Mouse (Mus musculus) lung, embryonic 16.5 days (tissue): ENCODE results near the gene Dnah6. TPM values are rescaled to one million over a fixed set of nuclear protein-coding genes. Genes with fewer than 3 reads are reported as not detected.

Experiments
- ATAC-seq: fragments of 200-750 bp; cut with Nextera tagmentation; 2 replicates; pipeline ENCODE4 v1.8.0; 2017; ENCODE audit warnings: low read depth, mild to moderate bottlenecking, moderate library complexity
- H3K27ac ChIP-seq: fragments of 300-500 bp; sonication (generic); 2 replicates; pipeline ENCODE4 v1.5.1; 2014; ENCODE audit warnings: mild to moderate bottlenecking, control low read depth, low read length
- H3K27me3 ChIP-seq: fragments of 300-500 bp; sonication (generic); 2 replicates; pipeline ENCODE4 v1.6.1; 2014; ENCODE audit warnings: low read depth, low read length, mixed read lengths; ENCODE audit not compliant: control insufficient read depth, insufficient read depth
- H3K36me3 ChIP-seq: fragments of 300-500 bp; sonication (generic); 2 replicates; pipeline ENCODE4 v1.6.1; 2014; ENCODE audit warnings: low read length; ENCODE audit not compliant: control insufficient read depth, insufficient read depth
- H3K4me1 ChIP-seq: fragments of 300-500 bp; sonication (generic); replicated peaks from 2 replicates; pipeline ENCODE4 v1.6.1; 2014; ENCODE audit warnings: low read length, mixed read lengths; ENCODE audit not compliant: control insufficient read depth, insufficient read depth
- H3K4me2 ChIP-seq: fragments of 300-500 bp; sonication (generic); 2 replicates; pipeline ENCODE4 v1.6.1; 2014; ENCODE audit warnings: low read depth, low read length, control low read depth
- H3K4me3 ChIP-seq: fragments of 300-500 bp; sonication (generic); 2 replicates; pipeline ENCODE4 v1.5.1; 2014; ENCODE audit warnings: mild to moderate bottlenecking, low read length, control low read depth
- H3K9ac ChIP-seq: fragments of 300-500 bp; sonication (generic); 2 replicates; pipeline ENCODE4 v1.6.1; 2014; ENCODE audit warnings: low read length, control low read depth
- H3K9me3 ChIP-seq: fragments of 300-500 bp; sonication (generic); 2 replicates; pipeline ENCODE4 v1.6.1; 2016; ENCODE audit warnings: low read length; ENCODE audit not compliant: control insufficient read depth
- WGBS: fragments of 180-500 bp; shearing (Covaris S2); extraction: QIAGEN DNeasy Blood & Tissue Kit; methylation state at CpG from one replicate; pipeline ENCODE4 v1.1.7; 2014; 5-methylcytosine and 5-hydroxymethylcytosine counted together
- polyA plus RNA-seq: library from polyadenylated mRNA; unstranded; fragments of >200 nt; fragmentation: Nextera tagmentation; extraction: Ambion mirVana; gene quantifications from 2 replicates; pipeline ENCODE4 v1.2.1, GENCODE M21; 2015

Gene Dnah6
- 0.54 and 0.78 TPM in 2 replicates for polyA plus RNA-seq

DNA sequence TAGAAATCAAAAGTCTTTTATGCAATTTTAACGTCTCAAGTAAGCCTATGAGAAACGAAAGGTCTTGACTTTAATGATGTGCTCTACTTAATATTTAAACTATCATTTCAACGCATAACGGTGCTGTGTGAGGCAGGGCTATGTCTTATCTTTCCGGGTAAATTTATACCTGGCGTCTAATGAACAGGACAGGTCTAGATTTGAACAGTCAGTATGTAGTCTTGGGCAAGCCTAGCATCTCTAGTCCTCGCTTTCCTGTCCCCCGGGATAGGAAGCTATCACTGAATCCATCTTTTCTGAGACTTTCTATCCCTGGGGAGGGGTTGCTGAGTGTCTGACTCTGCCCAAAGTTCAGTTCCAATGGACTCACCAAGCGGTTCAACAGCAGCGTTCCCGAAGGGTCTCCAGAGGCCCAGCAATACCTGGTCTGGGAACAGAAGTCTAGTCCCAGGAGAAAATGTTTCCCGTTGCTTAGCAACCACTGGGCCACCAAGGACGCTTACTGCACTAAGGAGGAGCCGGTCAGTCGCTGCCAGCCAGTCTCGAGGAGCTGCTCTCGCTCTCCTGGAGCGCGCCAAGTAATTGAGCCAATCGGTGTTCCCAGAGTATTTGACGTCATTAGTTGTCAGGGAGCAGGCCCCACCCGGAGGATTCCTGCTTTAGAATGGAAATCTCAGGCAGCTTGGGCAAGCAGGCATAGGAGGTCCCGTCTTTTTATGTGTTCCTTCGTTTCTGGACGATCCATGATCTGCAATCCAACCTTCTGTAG, at the start of gene Dnah6:
Gene Dnah6, minus strand, starts transcription at position 463 of the 769 bp plus-strand sequence.
- H3K27me3 ChIP-seq = no peaks in the 10 kb centered on the region
- peak within 1 kb of the TSS; percentile 27; the same call in 1 of the 2 replicates for H3K9ac ChIP-seq
- no peaks in the 10 kb centered on the region for H3K9me3 ChIP-seq
- 29% methylated on average over 25 of the region's 25 CpGs for WGBS
- no peaks in the 10 kb centered on the region for H3K36me3 ChIP-seq
- H3K4me2 ChIP-seq = peak within 1 kb of the TSS; percentile 52
- peaks cover 5% of the 10 kb centered on the region; the same call in 1 of the 2 replicates for H3K4me1 ChIP-seq
- peak within 1 kb of the TSS; percentile 67 for H3K27ac ChIP-seq
- peak within 1 kb of the TSS; percentile 34 for H3K4me3 ChIP-seq
- peak; percentile 96 for ATAC-seq

DNA sequence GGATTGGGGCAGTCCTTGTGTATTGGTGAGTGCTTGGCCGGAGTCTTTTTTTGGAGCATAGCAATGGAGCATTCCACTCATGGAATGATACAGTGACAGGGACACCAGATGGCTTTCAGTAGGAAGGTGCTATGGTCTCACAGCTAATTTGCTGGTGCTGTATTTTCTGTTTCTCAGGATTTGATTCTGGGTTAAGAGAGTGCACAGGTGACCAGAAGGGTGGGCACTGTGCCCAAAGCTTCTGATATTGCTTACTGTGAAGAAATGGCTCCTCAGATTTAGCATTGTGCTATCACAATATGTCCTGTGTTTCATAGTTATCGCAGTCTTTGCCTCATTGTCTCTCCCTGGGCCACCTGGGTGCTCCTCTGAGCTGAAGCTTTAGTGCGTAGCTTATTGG, 47.9 kb upstream of the Dnah6 start:
- ATAC-seq = no peak

DNA sequence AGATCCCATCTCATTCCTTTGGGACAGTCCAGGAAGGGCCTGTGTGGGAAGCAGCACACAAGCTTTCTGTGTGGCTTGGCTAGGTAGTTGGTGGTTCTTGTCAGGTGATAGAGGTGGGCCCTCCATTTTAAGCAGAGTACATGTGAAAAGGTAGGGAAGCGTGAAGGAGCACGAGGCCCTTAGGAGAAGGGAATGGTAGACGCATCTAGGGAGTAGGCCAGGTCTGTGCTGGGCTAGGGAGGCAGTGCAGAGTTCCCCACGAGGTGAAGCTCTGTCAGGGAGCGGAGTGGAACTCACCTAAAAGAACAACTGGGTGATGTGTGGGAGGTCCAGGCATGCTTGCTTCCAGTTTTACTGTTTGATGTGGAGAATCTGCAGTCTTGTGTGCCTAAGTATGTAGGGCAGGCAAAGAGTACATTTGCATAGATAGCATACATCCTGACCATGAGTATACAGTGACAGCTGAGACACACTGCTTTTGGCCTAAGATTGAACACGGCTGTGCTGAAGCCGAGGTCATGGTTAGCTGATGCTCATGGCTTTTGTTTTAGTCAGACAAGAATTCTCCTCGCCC, 46.4 kb upstream of the Dnah6 start:
- Histone ChIP-seq H3K4me1 (no peaks in the 10 kb centered on the region), H3K9ac (no peak overlapping the region), H3K9me3 (no peaks in the 10 kb centered on the region), H3K4me2 (no peak overlapping the region), H3K27me3 (no peaks in the 10 kb centered on the region), H3K36me3 (peaks cover 28% of the 10 kb centered on the region), H3K27ac (no peak overlapping the region), H3K4me3 (no peak overlapping the region)
- 88% methylated on average over 8 of the region's 8 CpGs for WGBS
- ATAC-seq = no peak

More for the DNA sequence above, 47.9 kb upstream of the Dnah6 start:
- H3K4me2 ChIP-seq = no peak overlapping the region
- no peak overlapping the region for H3K9ac ChIP-seq
- no peaks in the 10 kb centered on the region for H3K4me1 ChIP-seq
- H3K27me3 ChIP-seq = no peaks in the 10 kb centered on the region
- peaks cover 32% of the 10 kb centered on the region for H3K36me3 ChIP-seq
- no peak overlapping the region for H3K4me3 ChIP-seq
- 95% methylated on average over 3 of the region's 3 CpGs for WGBS
- H3K9me3 ChIP-seq = no peaks in the 10 kb centered on the region
- H3K27ac ChIP-seq = no peak overlapping the region

DNA sequence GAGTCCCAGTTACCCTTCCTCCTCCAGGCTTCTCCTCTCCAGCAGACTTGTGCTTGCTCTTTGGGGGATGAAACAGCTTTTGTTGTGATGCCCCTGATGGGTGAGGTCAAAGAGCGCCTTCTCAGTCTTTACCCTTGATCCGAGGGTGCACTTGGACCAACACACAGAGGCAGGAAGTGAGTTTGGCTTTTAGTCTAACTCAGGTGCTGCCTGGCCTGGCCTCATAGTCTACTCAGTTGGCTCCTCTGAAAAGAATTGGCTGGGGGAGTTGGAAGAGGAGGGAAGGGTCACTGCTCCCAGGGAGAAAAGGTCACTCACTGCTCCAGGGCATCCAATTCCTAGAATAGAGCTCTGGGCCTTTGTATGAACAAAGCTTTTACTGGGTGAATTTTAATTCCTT, 43.4 kb upstream of the Dnah6 start:
- Histone ChIP-seq H3K4me2 (no peak overlapping the region), H3K27ac (no peak overlapping the region), H3K9ac (no peak overlapping the region), H3K36me3 (peaks cover 13% of the 10 kb centered on the region), H3K4me1 (no peaks in the 10 kb centered on the region), H3K4me3 (no peak overlapping the region), H3K27me3 (no peaks in the 10 kb centered on the region), H3K9me3 (no peaks in the 10 kb centered on the region)
- 84% methylated on average over 2 of the region's 2 CpGs for WGBS
- ATAC-seq = no peak

DNA sequence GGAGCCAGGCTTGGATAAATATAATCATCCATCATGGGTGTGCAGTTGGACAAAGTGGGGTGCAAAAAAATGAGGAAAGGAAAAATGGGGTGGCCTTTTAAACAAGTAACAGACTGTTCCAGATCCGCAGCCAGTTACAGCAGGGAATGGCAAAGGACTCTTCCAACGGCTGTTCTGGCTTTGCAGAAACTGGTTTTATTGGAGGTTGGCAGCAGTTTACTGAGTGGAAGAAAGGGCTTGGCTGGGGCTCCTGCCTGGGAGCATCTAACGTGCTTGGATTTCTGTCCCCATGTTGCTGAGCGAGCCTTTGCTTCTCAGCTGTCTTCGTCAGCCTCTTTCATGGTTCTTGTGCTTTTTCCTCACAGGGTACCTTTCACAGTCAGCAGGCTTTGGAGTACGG, 38.7 kb upstream of the Dnah6 start:
- no peak overlapping the region for H3K27ac ChIP-seq
- H3K9ac ChIP-seq = no peak overlapping the region
- H3K9me3 ChIP-seq = no peaks in the 10 kb centered on the region
- H3K4me1 ChIP-seq = no peaks in the 10 kb centered on the region
- H3K27me3 ChIP-seq = no peaks in the 10 kb centered on the region
- no peak overlapping the region for H3K4me2 ChIP-seq
- 90% methylated on average over 6 of the region's 6 CpGs for WGBS
- H3K4me3 ChIP-seq = no peak overlapping the region
- no peak for ATAC-seq
- peaks cover 18% of the 10 kb centered on the region for H3K36me3 ChIP-seq

DNA sequence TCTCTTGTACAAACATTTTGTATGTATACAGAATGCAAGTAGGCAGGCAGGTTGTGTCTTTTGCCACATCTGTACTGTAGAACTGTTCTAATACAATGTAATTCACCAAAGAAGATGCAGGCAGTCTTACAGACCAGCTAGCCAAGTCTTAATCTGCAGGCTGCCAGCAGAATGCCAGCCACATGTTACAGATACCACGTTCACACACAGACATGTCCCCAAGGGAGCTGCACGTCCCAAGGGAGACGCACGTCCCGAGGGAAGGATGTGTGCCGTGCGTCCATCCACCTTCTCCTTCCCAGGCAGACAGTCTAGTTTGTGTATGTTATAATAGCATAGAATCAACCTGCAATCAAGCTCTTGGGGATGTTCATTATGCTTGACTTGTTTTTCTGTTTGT, 35.6 kb upstream of the Dnah6 start:
- Histone ChIP-seq H3K36me3 (peaks cover 15% of the 10 kb centered on the region), H3K4me1 (peaks cover 7% of the 10 kb centered on the region; the same call in 1 of the 2 replicates), H3K9me3 (no peaks in the 10 kb centered on the region), H3K4me3 (no peak overlapping the region), H3K9ac (no peak overlapping the region), H3K27ac (no peak overlapping the region), H3K4me2 (no peak overlapping the region), H3K27me3 (no peaks in the 10 kb centered on the region)
- 97% methylated on average over 7 of the region's 7 CpGs for WGBS
- no peak for ATAC-seq

DNA sequence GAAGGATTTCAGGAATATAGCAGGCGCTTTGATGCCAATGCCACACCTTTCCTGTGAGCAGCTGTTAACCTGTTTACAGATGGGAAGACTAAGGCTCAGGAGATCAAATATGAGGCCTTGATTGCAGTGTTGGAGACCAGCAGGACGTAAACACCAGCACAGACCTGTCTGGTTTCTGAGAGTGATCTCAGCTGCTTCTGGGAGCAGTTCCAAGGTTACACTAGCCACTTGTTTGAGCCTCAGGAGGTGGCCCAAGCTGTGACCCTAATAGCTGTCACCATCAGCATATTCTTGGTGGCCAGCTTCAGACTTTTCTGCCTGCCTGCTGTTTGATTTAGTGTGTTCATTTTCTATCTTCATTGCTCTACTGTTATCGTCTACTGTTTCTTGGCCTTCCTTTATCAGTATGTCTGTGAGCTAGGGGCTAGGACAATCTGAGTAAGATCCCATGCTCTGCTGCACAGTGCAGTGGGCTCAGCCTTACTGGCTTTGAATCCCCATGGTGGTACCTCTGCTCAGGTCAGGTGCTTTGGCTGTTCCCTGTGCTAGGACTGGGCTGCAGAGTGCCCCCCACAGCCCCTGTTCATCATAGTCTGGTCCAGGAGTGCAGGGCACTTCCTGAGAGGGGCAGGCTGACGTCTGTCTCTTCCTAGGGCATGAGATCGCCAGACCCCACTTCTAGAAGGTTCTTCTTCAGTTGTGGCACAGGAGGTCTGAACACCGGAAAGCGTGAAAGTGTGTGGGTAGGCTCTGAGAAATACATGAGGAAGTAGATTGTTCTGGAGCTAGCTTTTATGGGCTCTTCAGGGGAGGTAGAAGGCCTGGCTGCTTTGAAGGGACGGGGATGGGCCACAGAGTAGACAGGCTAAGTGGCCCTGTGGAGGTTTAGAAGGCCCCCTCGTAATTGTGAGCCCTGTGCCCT, 33.1 kb upstream of the Dnah6 start:
- no peak for ATAC-seq
- no peak overlapping the region for H3K27ac ChIP-seq

DNA sequence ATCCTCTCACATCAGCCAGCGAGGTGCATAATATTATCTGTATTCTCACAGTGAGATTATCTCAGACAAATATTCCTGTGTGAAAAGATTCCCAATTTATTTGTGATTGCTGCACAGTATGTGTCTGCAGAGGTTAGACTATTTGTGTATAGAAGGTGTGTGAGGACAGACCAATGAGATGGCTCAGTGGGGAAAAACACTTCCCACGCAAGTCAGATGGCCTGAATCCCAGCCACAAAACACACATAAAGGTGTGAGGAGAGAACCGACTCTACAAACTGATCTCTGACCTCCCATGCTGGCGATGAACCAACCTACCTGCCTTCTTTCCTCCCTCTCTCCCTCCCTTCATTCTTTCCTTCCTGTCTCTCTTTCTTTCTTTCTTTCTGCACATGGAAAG, 32.1 kb upstream of the Dnah6 start:
- Histone ChIP-seq H3K27ac (no peak overlapping the region), H3K9me3 (no peaks in the 10 kb centered on the region), H3K27me3 (no peaks in the 10 kb centered on the region), H3K4me3 (no peak overlapping the region), H3K36me3 (peaks cover 7% of the 10 kb centered on the region), H3K9ac (no peak overlapping the region), H3K4me1 (peaks cover 15% of the 10 kb centered on the region), H3K4me2 (no peak overlapping the region)
- no peak for ATAC-seq
- 78% methylated on average over 4 of the region's 4 CpGs for WGBS

More for the DNA sequence above, 33.1 kb upstream of the Dnah6 start:
- 66% methylated on average over 9 of the region's 9 CpGs for WGBS
- Histone ChIP-seq H3K9me3 (no peaks in the 10 kb centered on the region), H3K4me3 (no peak overlapping the region), H3K4me2 (no peak overlapping the region), H3K36me3 (peaks cover 10% of the 10 kb centered on the region), H3K4me1 (peaks cover 10% of the 10 kb centered on the region), H3K27me3 (no peaks in the 10 kb centered on the region), H3K9ac (no peak overlapping the region)

DNA sequence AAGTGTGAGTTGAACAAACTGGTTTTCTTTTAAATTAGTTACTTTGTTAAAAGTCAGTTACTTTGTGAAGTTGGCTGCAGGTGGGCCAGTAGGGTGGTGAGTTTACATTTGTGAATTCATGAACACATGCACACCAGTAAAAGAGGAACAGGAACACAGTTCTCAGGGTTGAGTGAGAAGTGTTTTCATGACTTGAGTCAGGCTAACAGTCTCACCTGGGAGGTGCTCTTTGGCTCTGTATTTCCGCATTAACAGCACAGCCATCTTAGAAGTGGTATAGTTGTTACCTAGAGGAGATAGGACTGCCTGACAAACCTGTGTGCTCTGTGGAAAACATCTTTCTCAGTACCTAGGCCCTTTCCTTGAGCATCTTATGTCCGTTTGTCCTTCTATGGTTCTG, 31.6 kb upstream of the Dnah6 start:
- WGBS = 87% methylated on average over 2 of the region's 2 CpGs
- Histone ChIP-seq H3K27ac (no peak overlapping the region), H3K4me2 (no peak overlapping the region), H3K36me3 (peaks cover 7% of the 10 kb centered on the region), H3K4me1 (peaks cover 15% of the 10 kb centered on the region), H3K9ac (no peak overlapping the region), H3K27me3 (no peaks in the 10 kb centered on the region), H3K4me3 (no peak overlapping the region), H3K9me3 (no peaks in the 10 kb centered on the region)
- ATAC-seq = no peak
